Mouse (Mus musculus): ENCODE results near the gene Rasgrf1.

The Rasgrf1 gene

DNA sequence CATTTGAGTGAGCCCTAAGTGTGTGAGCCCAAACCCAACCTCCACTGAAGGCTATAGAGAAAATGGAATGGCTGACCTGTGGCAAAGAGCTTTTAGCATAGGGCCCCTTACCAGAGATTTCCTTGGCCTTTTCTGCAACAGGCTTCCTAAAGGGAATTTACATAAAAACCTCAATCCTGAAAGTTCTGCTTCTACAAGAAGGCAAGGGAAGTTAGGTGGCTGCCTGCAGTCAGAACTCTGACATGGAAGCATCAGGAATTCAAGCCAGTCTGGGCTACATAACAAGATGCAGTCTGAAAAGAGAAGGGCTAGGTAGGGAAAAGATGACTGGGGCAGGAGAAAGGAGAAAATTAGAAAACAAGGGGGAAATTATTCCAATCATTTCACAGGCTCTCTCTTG, 1.8 kb upstream of the Rasgrf1 start:
- no peak for DNase-seq

DNA sequence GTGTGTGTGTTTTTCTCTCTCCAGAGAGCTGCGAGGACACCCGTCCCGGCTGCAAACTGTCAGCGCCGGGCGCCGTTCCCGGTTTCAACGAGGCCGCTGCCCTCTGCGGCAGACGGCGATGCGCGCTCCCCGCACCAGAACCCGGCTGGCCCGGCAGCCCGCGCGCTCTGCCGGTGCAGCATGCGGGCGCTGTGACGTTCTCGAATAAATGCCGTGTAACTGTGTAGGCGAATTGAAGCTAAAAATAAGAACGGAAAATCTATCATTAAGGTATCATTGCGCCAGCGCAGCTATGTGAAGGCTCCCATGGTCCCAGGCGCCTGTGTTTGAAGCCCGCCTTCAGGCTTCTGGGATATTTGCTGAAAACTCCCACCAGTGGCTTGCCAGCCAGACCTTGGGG, 1.1 kb upstream of the Rasgrf1 start:
- DNase-seq: peak; percentile 71 to 79

GRCm38 (mm10) chr9:89910011-89910400, 298 bp downstream of the Rasgrf1 start:
- DNase-seq: peak; percentile 21 to 31

GRCm38 (mm10) chr9:89910741-89911444, 1.2 kb downstream of the Rasgrf1 start:
- DNase-seq: peak in 1 of 2 experiments; percentile 34

DNA sequence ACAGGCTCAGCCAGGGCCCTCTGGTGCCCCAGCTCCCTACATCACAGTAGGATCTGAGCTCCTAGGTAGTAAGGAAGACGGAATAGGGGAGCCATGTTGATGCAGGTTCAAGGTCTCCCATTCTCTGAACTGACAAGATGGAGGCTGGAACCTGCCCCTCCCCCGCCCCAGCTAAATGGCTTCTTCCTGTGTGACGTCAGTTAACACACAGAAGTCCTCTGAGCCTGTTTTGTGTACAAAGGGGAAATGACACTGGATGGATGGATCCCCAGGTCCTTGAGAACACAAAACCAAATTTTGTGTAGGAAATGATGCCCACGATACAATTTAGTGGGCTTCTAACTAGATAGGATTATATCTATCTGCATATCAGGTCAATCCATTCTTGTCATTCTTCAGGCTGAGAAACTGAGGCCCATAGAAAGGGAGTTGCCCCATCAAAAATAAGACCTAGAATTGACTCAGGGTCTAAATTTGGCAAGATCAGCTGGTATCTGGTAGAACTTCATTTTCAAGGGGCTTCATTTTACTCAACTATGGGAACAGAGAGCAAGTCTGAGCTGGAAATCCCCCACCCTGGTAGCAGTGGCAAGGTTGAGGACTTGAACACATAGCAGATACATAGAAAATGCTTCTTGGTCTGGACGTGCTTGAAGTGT, 2.3 kb downstream of the Rasgrf1 start:
- DNase-seq: no peak

GRCm38 (mm10) chr9:89913135-89913534, 3.4 kb downstream of the Rasgrf1 start:
- DNase-seq: no peak

DNA sequence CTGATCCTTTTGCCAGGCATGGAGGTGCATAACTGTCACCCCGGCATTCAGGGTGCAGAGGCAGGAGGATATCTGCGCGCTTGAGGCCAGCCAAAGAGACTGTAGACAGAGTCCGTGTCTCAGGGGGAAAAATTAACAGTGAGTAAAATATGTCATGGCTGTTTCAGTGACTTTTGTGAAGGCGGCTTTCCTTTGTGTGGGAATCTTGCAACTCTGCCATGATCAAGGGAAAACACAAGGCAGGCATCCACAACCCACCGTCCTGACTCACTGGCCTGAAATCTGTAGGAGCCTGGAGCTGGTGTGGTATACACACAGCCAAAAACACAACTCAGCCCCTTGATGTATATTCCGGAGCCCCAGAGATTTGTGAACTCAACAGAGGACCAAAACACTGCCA, 6.8 kb downstream of the Rasgrf1 start:
- DNase-seq: no peak

GRCm38 (mm10) chr9:89917431-89917830, 7.7 kb downstream of the Rasgrf1 start:
- DNase-seq: no peak

- no peak for DNase-seq
Observed at GRCm38 (mm10) chr9:89918832-89919231, 9.1 kb downstream of the Rasgrf1 start.

DNA sequence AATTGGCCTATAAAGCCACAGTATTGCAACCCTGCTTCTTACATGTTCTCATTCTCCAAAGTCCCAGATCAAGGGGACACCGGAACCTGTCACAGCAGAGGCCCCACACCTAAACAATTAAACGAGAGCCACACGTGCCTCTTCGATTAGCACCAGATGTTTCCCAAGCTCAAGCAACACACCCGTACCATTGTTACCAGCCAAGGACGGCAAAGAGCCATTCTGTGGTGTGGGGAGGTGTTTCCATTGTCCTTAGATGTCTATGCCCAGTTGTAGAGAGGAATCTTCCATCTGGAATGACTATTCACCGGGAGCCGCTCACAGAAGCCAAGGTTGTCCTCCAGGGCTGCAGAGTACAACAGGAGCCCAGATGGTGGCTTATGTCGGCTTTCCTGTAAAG, 11.4 kb downstream of the Rasgrf1 start:
- no peak for DNase-seq

DNA sequence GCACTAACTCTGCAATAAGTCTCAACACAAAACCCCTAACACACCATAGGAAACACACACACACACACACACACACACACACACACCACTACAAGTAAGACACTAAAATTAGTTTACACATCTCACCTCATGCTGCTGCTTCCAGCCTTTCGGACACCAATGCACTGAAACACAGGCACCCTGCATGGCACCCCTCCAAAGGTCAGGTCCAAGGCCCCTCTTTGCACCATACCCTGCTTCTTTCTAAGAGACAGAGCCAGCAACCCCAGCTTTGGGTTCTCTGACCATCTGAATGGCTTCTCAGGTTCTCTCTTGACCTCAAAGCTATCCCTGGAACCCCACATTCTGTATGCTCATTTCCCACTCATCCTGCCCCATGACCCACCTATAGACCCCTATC, 13.0 kb downstream of the Rasgrf1 start:
- no peak for DNase-seq

DNA sequence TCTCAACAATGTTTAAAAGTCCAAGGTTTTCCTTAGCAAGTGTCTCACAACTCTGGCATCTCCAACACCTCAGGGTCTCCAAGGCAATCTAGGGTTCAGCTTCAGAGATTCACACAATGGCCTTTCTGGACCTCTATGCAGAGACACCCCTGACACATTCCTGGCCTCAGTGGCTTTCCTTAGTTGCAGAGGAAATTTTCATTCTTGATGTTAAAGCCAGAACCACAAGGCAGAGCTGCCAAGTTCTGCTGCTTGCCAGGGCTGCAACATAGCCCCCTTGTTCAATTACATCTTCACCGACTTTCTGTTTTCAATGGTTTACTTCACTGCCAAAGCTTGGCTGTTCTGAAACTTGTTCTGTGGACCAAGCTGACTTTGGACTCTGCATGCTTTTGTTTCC, 15.1 kb downstream of the Rasgrf1 start:
- no peak for DNase-seq

- DNase-seq: no peak
Observed at GRCm38 (mm10) chr9:89928497-89928896, 18.8 kb downstream of the Rasgrf1 start.

- no peak for DNase-seq
Observed at GRCm38 (mm10) chr9:89940428-89940827, 30.7 kb downstream of the Rasgrf1 start.

DNA sequence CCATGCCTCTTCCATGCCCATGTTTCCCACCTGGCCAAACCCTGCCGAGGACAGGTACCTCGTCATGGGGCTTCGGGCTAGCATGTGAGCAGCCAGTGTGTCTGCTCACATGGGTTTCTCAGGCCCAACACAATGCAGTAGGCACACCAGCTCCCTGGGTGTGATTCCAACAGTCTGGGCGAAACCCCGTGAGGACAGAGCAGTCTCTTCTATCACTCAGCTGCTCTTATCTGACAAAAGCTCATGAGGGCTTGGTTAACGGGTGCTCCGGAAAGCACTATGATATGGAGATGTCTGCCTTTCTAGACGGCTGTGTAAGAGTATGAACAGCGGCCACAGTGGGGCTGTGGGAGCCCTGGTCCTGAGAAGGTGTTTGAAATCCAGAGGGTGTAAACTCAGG, 37.1 kb downstream of the Rasgrf1 start:
- DNase-seq: no peak

- no peak for DNase-seq
Observed at GRCm38 (mm10) chr9:89948602-89949001, 38.9 kb downstream of the Rasgrf1 start.

- no peak for DNase-seq
Observed at GRCm38 (mm10) chr9:89953596-89954215, 44.0 kb downstream of the Rasgrf1 start.

GRCm38 (mm10) chr9:89954860-89955479, 45.3 kb downstream of the Rasgrf1 start:
- no peak for DNase-seq

DNA sequence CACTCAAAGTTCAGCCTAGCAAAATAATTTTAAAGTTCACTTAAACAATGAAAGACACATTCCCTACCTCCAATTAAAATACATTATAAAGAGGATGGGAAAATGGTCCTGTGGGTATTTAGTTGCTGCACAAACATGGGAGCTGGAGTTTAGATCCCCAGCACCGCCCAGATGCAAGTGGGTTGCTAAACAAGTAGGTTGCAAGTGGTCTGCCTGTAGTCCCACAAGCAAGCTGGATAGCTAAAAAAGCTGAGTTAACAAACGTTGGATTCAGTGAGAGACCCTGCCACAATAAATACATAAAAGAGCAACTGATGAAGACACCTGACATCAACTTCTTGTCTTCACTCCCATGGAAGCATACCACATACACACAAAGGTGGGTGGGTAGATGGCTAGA, 49.3 kb downstream of the Rasgrf1 start:
- DNase-seq: no peak

GRCm38 (mm10) chr9:89964091-89964490, 54.4 kb downstream of the Rasgrf1 start:
- DNase-seq: no peak

GRCm38 (mm10) chr9:89967716-89968115, 58.0 kb downstream of the Rasgrf1 start:
- no peak for DNase-seq

- no peak for DNase-seq
Observed at GRCm38 (mm10) chr9:89968836-89969450, 59.2 kb downstream of the Rasgrf1 start.

GRCm38 (mm10) chr9:89970271-89970670, 60.6 kb downstream of the Rasgrf1 start:
- no peak for DNase-seq

Data from cerebellum, postnatal 36 days (tissue).